Mouse (Mus musculus) myocyte (in vitro differentiated cells): ENCODE measurements around the gene Ptprz1. TPM values are rescaled to one million over a fixed set of nuclear protein-coding genes. Genes with fewer than 3 reads are reported as not detected.

Experiments used
- H3K27me3 ChIP-seq: one replicate; pipeline ENCODE4 v1.6.1; 2011; ENCODE audit not compliant: control insufficient read depth, insufficient read depth, insufficient read length
- H3K36me3 ChIP-seq: one replicate; pipeline ENCODE4 v1.6.1; 2011; ENCODE audit not compliant: control insufficient read depth, insufficient read depth
- H3K4me2 ChIP-seq: one replicate; pipeline ENCODE4 v1.6.1; 2011; ENCODE audit warnings: low read depth, control low read depth
- H3K4me3 ChIP-seq: one replicate; pipeline ENCODE4 v1.5.1; 2011; ENCODE audit warnings: mild to moderate bottlenecking, control low read depth, moderate library complexity
- H3K79me2 ChIP-seq: one replicate; pipeline ENCODE4 v1.6.1; 2011; ENCODE audit not compliant: control insufficient read depth, insufficient read depth
- H3ac ChIP-seq: one replicate; pipeline ENCODE4 v1.6.1; 2011; ENCODE audit not compliant: control insufficient read depth, insufficient read length
- CEBPB ChIP-seq: IDR thresholded peaks from 2 replicates; pipeline ENCODE4 v1.6.1; 2011; ENCODE audit warnings: mild to moderate bottlenecking, moderate library complexity; ENCODE audit not compliant: poor library complexity, insufficient read depth, severe bottlenecking
- E2F4 ChIP-seq: IDR thresholded peaks from one replicate; pipeline ENCODE4 v1.6.1; 2011; ENCODE audit warnings: mild to moderate bottlenecking, control low read depth, moderate library complexity; ENCODE audit not compliant: insufficient read depth
- MAX ChIP-seq: IDR thresholded peaks from one replicate; pipeline ENCODE4 v1.6.1; 2011; ENCODE audit warnings: low read depth, mild to moderate bottlenecking, control low read depth
- MYOD1 ChIP-seq, 3 experiments: IDR thresholded peaks; one replicate each; pipeline ENCODE4 v1.6.1; 2011; ENCODE audit warnings: control low read depth in 2 of 3, low read depth in 2 of 3, mild to moderate bottlenecking in 2 of 3, moderate library complexity in 1 of 3; ENCODE audit not compliant: insufficient read length in 2 of 3, control insufficient read depth in 1 of 3
- MYOG ChIP-seq, 3 experiments: IDR thresholded peaks; one replicate each; pipeline ENCODE4 v1.6.1; 2011; ENCODE audit warnings: control low read depth in 2 of 3, low read depth in 2 of 3, mild to moderate bottlenecking in 2 of 3; ENCODE audit not compliant: insufficient read length in 2 of 3, control insufficient read depth in 1 of 3, insufficient read depth in 1 of 3
- POLR2A ChIP-seq: IDR thresholded peaks from one replicate; pipeline ENCODE4 v1.6.1; 2011; ENCODE audit warnings: low read depth, mild to moderate bottlenecking, control low read depth, moderate library complexity; ENCODE audit not compliant: insufficient read length
- POLR2AphosphoS2 ChIP-seq: IDR thresholded peaks from one replicate; pipeline ENCODE4 v1.6.1; 2011; ENCODE audit warnings: low read depth, control low read depth; ENCODE audit not compliant: insufficient read length
- REST ChIP-seq: IDR thresholded peaks from one replicate; pipeline ENCODE4 v1.6.1; 2011; ENCODE audit warnings: mild to moderate bottlenecking, control low read depth, moderate library complexity; ENCODE audit not compliant: insufficient read depth, insufficient read length
- SRF ChIP-seq: IDR thresholded peaks from one replicate; pipeline ENCODE4 v1.6.1; 2011; ENCODE audit warnings: low read depth; ENCODE audit not compliant: control insufficient read depth, insufficient read length
- TCF12 ChIP-seq: IDR thresholded peaks from one replicate; pipeline ENCODE4 v1.6.1; 2011; ENCODE audit warnings: mild to moderate bottlenecking, control low read depth; ENCODE audit not compliant: poor library complexity, insufficient read depth, severe bottlenecking
- TCF3 ChIP-seq: IDR thresholded peaks from one replicate; pipeline ENCODE4 v1.6.1; 2011; ENCODE audit warnings: low read depth, control low read depth; ENCODE audit not compliant: insufficient read length
- USF1 ChIP-seq: IDR thresholded peaks from one replicate; pipeline ENCODE4 v1.6.1; 2011; ENCODE audit warnings: low read depth, mild to moderate bottlenecking, control low read depth, moderate library complexity
- polyA plus RNA-seq: library from polyadenylated mRNA; unstranded; fragments of >200 nt; fragmentation: generic; extraction: Trizol; gene quantifications from one replicate; pipeline ENCODE4 v1.2.1, GENCODE M21; 2012; ENCODE audit warnings: missing spikeins

The Ptprz1 gene
- polyA plus RNA-seq, 1 experiment: not detected

DNA sequence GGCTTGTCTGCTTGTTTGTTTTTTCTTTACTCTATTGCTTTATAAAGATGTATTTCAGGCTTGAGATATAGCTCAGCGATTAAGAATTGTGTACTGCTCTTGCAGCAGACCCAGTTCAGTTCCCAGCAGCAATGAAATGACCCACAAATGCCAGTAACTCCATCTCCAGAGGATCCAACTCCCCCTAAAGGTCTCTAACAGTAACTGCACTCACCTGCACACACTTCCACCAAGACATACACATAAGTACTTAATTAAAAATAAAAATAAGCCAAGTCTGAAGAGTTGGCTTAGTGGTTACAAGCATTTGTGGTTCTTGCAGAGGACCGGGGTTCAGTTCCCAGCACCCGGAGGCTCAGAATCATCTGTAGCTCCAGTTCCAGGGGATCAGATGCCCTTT lies 88.1 kb downstream of the Ptprz1 start:
- Histone ChIP-seq H3ac (no peak overlapping the region), H3K4me2 (no peak overlapping the region), H3K4me3 (no peak overlapping the region), H3K36me3 (no peaks in the 10 kb centered on the region), H3K27me3 (no peaks in the 10 kb centered on the region), H3K79me2 (no peaks in the 10 kb centered on the region)
- no peak for TF ChIP-seq SRF

DNA sequence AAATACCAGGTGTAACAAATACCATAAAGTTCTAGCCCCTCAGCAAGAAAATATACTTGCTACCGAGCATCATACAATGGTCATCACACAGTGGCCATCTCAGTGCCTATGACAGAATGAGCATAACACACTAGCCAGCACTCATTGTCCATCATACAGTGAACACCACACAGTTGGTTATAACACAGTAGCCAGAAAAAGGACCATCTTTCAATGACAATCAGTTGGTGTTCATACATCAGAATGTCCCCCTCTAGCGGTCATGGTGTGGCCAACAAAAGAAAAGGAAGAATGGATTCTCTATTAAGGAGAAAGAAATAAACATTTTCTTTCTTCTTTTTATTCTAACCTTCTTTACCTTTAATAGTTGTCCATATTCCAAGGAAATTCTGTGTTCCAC lies 92.8 kb downstream of the Ptprz1 start:
- no peaks in the 10 kb centered on the region for H3K36me3 ChIP-seq
- TF ChIP-seq POLR2AphosphoS2: no peak
- TF ChIP-seq MAX: no peak
- TF ChIP-seq USF1: no peak
- TF ChIP-seq MYOD1 (IDR thresholded peaks at IDR 0.05; ENCODE audit: control insufficient read depth in 1 of 3, insufficient read length in 2 of 3, low read depth in 2 of 3): no peak
- no peak for TF ChIP-seq SRF
- TF ChIP-seq TCF3: no peak
- no peak for TF ChIP-seq TCF12
- no peak for TF ChIP-seq REST
- no peak for TF ChIP-seq E2F4
- no peak for TF ChIP-seq CEBPB
- TF ChIP-seq MYOG (IDR thresholded peaks at IDR 0.05; ENCODE audit: control insufficient read depth in 1 of 3, insufficient read depth in 1 of 3, insufficient read length in 2 of 3, low read depth in 2 of 3): no peak
- TF ChIP-seq POLR2A: no peak
- H3K79me2 ChIP-seq: no peaks in the 10 kb centered on the region
- no peak overlapping the region for H3K4me2 ChIP-seq
- H3K27me3 ChIP-seq: no peaks in the 10 kb centered on the region
- H3ac ChIP-seq: no peak overlapping the region
- no peak overlapping the region for H3K4me3 ChIP-seq

DNA sequence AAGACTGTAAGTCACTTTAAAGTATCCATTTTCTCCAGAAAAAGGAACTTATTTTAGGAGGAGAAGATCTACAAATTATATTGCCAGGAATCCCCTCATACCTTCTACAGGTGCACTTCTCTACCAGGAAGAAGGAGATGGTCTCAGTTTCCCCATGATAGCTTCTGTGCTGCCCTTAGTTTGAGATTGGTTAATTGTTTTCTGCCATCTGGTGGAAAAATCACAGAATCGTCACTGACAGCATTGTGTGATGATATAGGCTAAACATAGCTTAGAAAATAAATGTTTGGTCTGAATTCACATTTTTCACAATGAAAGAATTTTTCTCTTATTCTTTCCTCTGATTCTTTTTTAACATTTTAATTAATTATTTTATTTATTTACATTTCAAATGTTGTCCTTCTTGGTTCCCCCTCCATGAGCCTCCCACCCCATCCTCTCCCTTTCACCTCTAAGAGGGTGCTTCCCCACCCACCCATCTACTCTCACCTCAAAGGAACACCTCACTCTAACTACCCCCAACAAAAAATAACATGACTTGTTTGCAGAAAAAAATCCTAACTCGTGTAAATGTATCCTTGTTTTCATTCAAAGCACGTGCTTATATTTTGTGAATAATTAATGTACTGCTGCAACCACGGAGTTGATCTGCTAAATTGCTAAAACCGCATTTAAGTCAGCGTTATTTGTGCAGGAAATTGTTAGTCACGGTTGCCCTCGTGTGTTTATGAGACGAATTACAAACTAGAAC lies 108.6 kb downstream of the Ptprz1 start:
- H3K36me3 ChIP-seq: no peaks in the 10 kb centered on the region
- H3K4me3 ChIP-seq: no peak overlapping the region
- no peak for TF ChIP-seq TCF3
- TF ChIP-seq POLR2A: no peak
- TF ChIP-seq CEBPB: no peak
- TF ChIP-seq E2F4: no peak
- no peak for TF ChIP-seq USF1
- no peak for TF ChIP-seq TCF12
- no peaks in the 10 kb centered on the region for H3K27me3 ChIP-seq
- H3ac ChIP-seq: no peak overlapping the region
- no peaks in the 10 kb centered on the region for H3K79me2 ChIP-seq
- H3K4me2 ChIP-seq: no peak overlapping the region

DNA sequence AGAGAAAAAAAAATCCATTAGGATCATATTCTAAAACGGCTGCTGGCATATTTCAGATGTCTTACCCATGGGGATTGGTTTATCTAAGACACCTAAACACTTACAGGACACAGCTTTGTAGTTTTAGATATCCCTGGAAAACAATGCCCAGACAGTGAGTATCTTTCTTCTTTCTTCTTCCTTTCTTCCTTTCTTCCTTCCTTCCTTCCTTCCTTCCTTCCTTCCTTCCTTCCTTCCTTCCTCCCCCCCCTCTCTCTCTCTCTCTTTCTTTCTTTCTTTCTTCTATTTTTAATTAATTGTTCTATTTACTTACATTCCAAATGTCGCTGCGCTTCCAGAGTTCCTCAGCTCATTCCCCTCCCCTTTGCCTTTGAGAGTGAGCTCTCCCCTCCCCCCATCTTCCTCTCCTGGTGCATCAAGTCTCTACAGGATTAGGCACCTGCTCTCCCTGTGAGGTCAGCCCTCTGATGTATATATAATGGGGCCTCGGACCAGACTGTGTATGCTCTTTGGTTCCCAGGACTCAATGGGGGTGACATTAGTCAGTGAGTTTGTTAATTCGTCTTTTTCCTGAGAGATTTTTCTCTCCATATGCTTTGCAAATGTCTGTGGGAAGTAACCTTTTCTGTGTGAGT lies 109.3 kb downstream of the Ptprz1 start:
- Histone ChIP-seq H3K27me3 (no peaks in the 10 kb centered on the region), H3K4me2 (no peak overlapping the region), H3K79me2 (no peaks in the 10 kb centered on the region), H3ac (no peak overlapping the region), H3K4me3 (no peak overlapping the region), H3K36me3 (no peaks in the 10 kb centered on the region)
- TF ChIP-seq POLR2A (no peak), POLR2AphosphoS2 (no peak), MYOG (IDR thresholded peaks at IDR 0.05; ENCODE audit: control insufficient read depth in 1 of 3, insufficient read depth in 1 of 3, insufficient read length in 2 of 3, low read depth in 2 of 3) (no peak), CEBPB (no peak), REST (no peak), MYOD1 (IDR thresholded peaks at IDR 0.05; ENCODE audit: control insufficient read depth in 1 of 3, insufficient read length in 2 of 3, low read depth in 2 of 3) (no peak), E2F4 (no peak), TCF12 (no peak), MAX (no peak), SRF (no peak), TCF3 (no peak), USF1 (no peak)

DNA sequence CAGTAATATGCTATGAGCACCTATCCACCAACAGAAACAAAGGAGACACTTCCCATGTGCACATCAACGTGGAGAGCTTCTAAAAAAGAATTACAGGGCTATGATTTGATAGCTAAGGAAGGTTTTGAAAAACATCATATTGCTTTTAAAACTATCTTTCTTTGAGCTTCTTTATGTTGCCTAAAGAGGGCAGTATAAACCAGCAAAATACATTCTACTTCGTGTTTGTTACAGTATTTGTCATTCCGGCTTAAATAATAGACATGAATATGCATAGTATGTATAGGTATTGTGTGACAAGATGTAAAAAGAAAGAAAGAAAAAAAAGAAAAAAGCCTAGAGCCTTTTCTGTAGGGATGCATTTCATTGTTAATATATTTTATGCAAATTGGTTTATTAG lies 127.8 kb downstream of the Ptprz1 start:
- H3ac ChIP-seq: no peak overlapping the region
- no peaks in the 10 kb centered on the region for H3K27me3 ChIP-seq
- no peak overlapping the region for H3K4me2 ChIP-seq
- no peak overlapping the region for H3K4me3 ChIP-seq
- no peaks in the 10 kb centered on the region for H3K79me2 ChIP-seq
- no peaks in the 10 kb centered on the region for H3K36me3 ChIP-seq
- TF ChIP-seq MAX: no peak
- TF ChIP-seq POLR2AphosphoS2: no peak
- no peak for TF ChIP-seq REST
- TF ChIP-seq POLR2A: no peak
- TF ChIP-seq E2F4: no peak
- TF ChIP-seq TCF3: no peak
- TF ChIP-seq SRF: no peak
- no peak for TF ChIP-seq TCF12
- no peak for TF ChIP-seq MYOG (IDR thresholded peaks at IDR 0.05; ENCODE audit: control insufficient read depth in 1 of 3, insufficient read depth in 1 of 3, insufficient read length in 2 of 3, low read depth in 2 of 3)
- no peak for TF ChIP-seq CEBPB
- no peak for TF ChIP-seq USF1
- no peak for TF ChIP-seq MYOD1 (IDR thresholded peaks at IDR 0.05; ENCODE audit: control insufficient read depth in 1 of 3, insufficient read length in 2 of 3, low read depth in 2 of 3)
